Mouse (Mus musculus): ENCODE results near the gene Gbp6. TPM values are rescaled to one million over a fixed set of nuclear protein-coding genes. Genes with fewer than 3 reads are reported as not detected.
"Not testable (repeated sequence)": the region's sequence is repeated elsewhere in the genome, so short reads cannot be mapped to it uniquely, and the experiment has no call there.

The Gbp6 gene
- polyA plus RNA-seq, 1 experiment from 2014 or later: 0.51 TPM

- Histone ChIP-seq H3K4me1 (ENCODE audit: control insufficient read depth, insufficient read depth, low read length) (no peaks in the 10 kb centered on the region), H3K27ac (ENCODE audit: low read depth, low read length) (no peak overlapping the region), H3K9me3 (ENCODE audit: control insufficient read depth, low read length) (no peaks in the 10 kb centered on the region), H3K36me3 (ENCODE audit: control insufficient read depth, insufficient read depth, low read length) (no peaks in the 10 kb centered on the region), H3K27me3 (ENCODE audit: control insufficient read depth, insufficient read depth, low read length) (no peaks in the 10 kb centered on the region), H3K4me3 (ENCODE audit: low read depth, low read length) (no peak overlapping the region), H3K9ac (ENCODE audit: low read length) (no peak overlapping the region), H3K4me2 (no peak overlapping the region)
- WGBS: 64% methylated on average over 2 of the region's 2 CpGs
- ATAC-seq (ENCODE audit: low FRiP score) (no peak), DNase-seq (ENCODE audit: low spot score, missing footprints) (no peak)
Measured at GRCm38 (mm10) chr5:105301531-105301930, 8.0 kb upstream of the Gbp6 start.

GRCm38 (mm10) chr5:105295746-105296145 is 2.2 kb upstream of the Gbp6 start:
- H3K4me1 ChIP-seq (ENCODE audit: control insufficient read depth, insufficient read depth, low read length): no peaks in the 10 kb centered on the region
- H3K9me3 ChIP-seq (ENCODE audit: control insufficient read depth, low read length): no peaks in the 10 kb centered on the region
- H3K9ac ChIP-seq (ENCODE audit: low read length): no peak overlapping the region
- H3K27me3 ChIP-seq (ENCODE audit: control insufficient read depth, insufficient read depth, low read length): no peaks in the 10 kb centered on the region
- H3K4me2 ChIP-seq: no peak overlapping the region
- H3K27ac ChIP-seq (ENCODE audit: low read depth, low read length): no peak overlapping the region
- ATAC-seq (ENCODE audit: low FRiP score): no peak
- WGBS: 91% methylated on average over 3 of the region's 3 CpGs
- no peaks in the 10 kb centered on the region for H3K36me3 ChIP-seq (ENCODE audit: control insufficient read depth, insufficient read depth, low read length)
- H3K4me3 ChIP-seq (ENCODE audit: low read depth, low read length): no peak overlapping the region
- no peak for DNase-seq (ENCODE audit: low spot score, missing footprints)

- H3K27me3 ChIP-seq (ENCODE audit: control insufficient read depth, insufficient read depth, low read length): no peaks in the 10 kb centered on the region
- no peak overlapping the region for H3K9ac ChIP-seq (ENCODE audit: low read length)
- H3K4me2 ChIP-seq: no peak overlapping the region
- ATAC-seq (ENCODE audit: low FRiP score): 0 out of 2 replicates have a peak, but pooled peaks have one; percentile 22
- H3K9me3 ChIP-seq (ENCODE audit: control insufficient read depth, low read length): no peaks in the 10 kb centered on the region
- H3K4me1 ChIP-seq (ENCODE audit: control insufficient read depth, insufficient read depth, low read length): no peaks in the 10 kb centered on the region
- no peak for DNase-seq (ENCODE audit: low spot score, missing footprints)
- WGBS: 81% methylated on average over 1 of the region's 1 CpGs
- H3K27ac ChIP-seq (ENCODE audit: low read depth, low read length): no peak overlapping the region
- H3K36me3 ChIP-seq (ENCODE audit: control insufficient read depth, insufficient read depth, low read length): no peaks in the 10 kb centered on the region
- no peak overlapping the region for H3K4me3 ChIP-seq (ENCODE audit: low read depth, low read length)
Measured at GRCm38 (mm10) chr5:105292492-105292891, 1.0 kb downstream of the Gbp6 start.

- H3K27me3 ChIP-seq (ENCODE audit: control insufficient read depth, insufficient read depth, low read length); H3K9ac ChIP-seq (ENCODE audit: low read length); H3K36me3 ChIP-seq (ENCODE audit: control insufficient read depth, insufficient read depth, low read length); H3K4me1 ChIP-seq (ENCODE audit: control insufficient read depth, insufficient read depth, low read length); H3K27ac ChIP-seq (ENCODE audit: low read depth, low read length); ATAC-seq (ENCODE audit: low FRiP score); H3K4me2 ChIP-seq; DNase-seq (ENCODE audit: low spot score, missing footprints); H3K4me3 ChIP-seq (ENCODE audit: low read depth, low read length); H3K9me3 ChIP-seq (ENCODE audit: control insufficient read depth, low read length): not testable (repeated sequence)
- 97% methylated on average over 3 of the region's 3 CpGs for WGBS
Measured at GRCm38 (mm10) chr5:105290921-105291320, 2.6 kb downstream of the Gbp6 start.

GRCm38 (mm10) chr5:105260673-105261072 is 32.8 kb downstream of the Gbp6 start:
- H3K27me3 ChIP-seq (ENCODE audit: control insufficient read depth, insufficient read depth, low read length); H3K9me3 ChIP-seq (ENCODE audit: control insufficient read depth, low read length); H3K9ac ChIP-seq (ENCODE audit: low read length); ATAC-seq (ENCODE audit: low FRiP score); DNase-seq (ENCODE audit: low spot score, missing footprints); H3K27ac ChIP-seq (ENCODE audit: low read depth, low read length); H3K4me3 ChIP-seq (ENCODE audit: low read depth, low read length); H3K36me3 ChIP-seq (ENCODE audit: control insufficient read depth, insufficient read depth, low read length); H3K4me2 ChIP-seq; H3K4me1 ChIP-seq (ENCODE audit: control insufficient read depth, insufficient read depth, low read length): not testable (repeated sequence)
- no CpG with 5 or more reads among the region's 3 CpGs for WGBS

GRCm38 (mm10) chr5:105252491-105252890 is 41.0 kb downstream of the Gbp6 start:
- no peak for ATAC-seq (ENCODE audit: low FRiP score)
- H3K4me1 ChIP-seq (ENCODE audit: control insufficient read depth, insufficient read depth, low read length): no peaks in the 10 kb centered on the region

GRCm38 (mm10) chr5:105244741-105245140 is 48.8 kb downstream of the Gbp6 start:
- H3K4me1 ChIP-seq (ENCODE audit: control insufficient read depth, insufficient read depth, low read length); ATAC-seq (ENCODE audit: low FRiP score); H3K9ac ChIP-seq (ENCODE audit: low read length); H3K27ac ChIP-seq (ENCODE audit: low read depth, low read length); DNase-seq (ENCODE audit: low spot score, missing footprints); H3K4me3 ChIP-seq (ENCODE audit: low read depth, low read length); H3K36me3 ChIP-seq (ENCODE audit: control insufficient read depth, insufficient read depth, low read length); H3K27me3 ChIP-seq (ENCODE audit: control insufficient read depth, insufficient read depth, low read length); H3K9me3 ChIP-seq (ENCODE audit: control insufficient read depth, low read length); H3K4me2 ChIP-seq: not testable (repeated sequence)
- WGBS: 77% methylated on average over 3 of the region's 3 CpGs

More at GRCm38 (mm10) chr5:105252491-105252890, 41.0 kb downstream of the Gbp6 start:
- H3K9ac ChIP-seq (ENCODE audit: low read length): no peak overlapping the region
- H3K9me3 ChIP-seq (ENCODE audit: control insufficient read depth, low read length): no peaks in the 10 kb centered on the region
- no peak for DNase-seq (ENCODE audit: low spot score, missing footprints)
- no peak overlapping the region for H3K4me3 ChIP-seq (ENCODE audit: low read depth, low read length)
- no peaks in the 10 kb centered on the region for H3K27me3 ChIP-seq (ENCODE audit: control insufficient read depth, insufficient read depth, low read length)
- H3K4me2 ChIP-seq: no peak overlapping the region
- no peak overlapping the region for H3K27ac ChIP-seq (ENCODE audit: low read depth, low read length)
- no peaks in the 10 kb centered on the region for H3K36me3 ChIP-seq (ENCODE audit: control insufficient read depth, insufficient read depth, low read length)

- ATAC-seq (ENCODE audit: low FRiP score); H3K27ac ChIP-seq (ENCODE audit: low read depth, low read length); H3K4me1 ChIP-seq (ENCODE audit: control insufficient read depth, insufficient read depth, low read length); H3K9ac ChIP-seq (ENCODE audit: low read length); DNase-seq (ENCODE audit: low spot score, missing footprints); H3K4me3 ChIP-seq (ENCODE audit: low read depth, low read length); H3K36me3 ChIP-seq (ENCODE audit: control insufficient read depth, insufficient read depth, low read length); H3K4me2 ChIP-seq; H3K27me3 ChIP-seq (ENCODE audit: control insufficient read depth, insufficient read depth, low read length); H3K9me3 ChIP-seq (ENCODE audit: control insufficient read depth, low read length): not testable (repeated sequence)
- 75% methylated on average over 5 of the region's 5 CpGs for WGBS
Measured at GRCm38 (mm10) chr5:105240982-105241381, 52.5 kb downstream of the Gbp6 start.

- not testable (repeated sequence) for H3K27me3 ChIP-seq (ENCODE audit: control insufficient read depth, insufficient read depth, low read length); H3K4me1 ChIP-seq (ENCODE audit: control insufficient read depth, insufficient read depth, low read length); H3K4me3 ChIP-seq (ENCODE audit: low read depth, low read length); H3K36me3 ChIP-seq (ENCODE audit: control insufficient read depth, insufficient read depth, low read length); H3K27ac ChIP-seq (ENCODE audit: low read depth, low read length); H3K4me2 ChIP-seq; H3K9me3 ChIP-seq (ENCODE audit: control insufficient read depth, low read length); DNase-seq (ENCODE audit: low spot score, missing footprints); H3K9ac ChIP-seq (ENCODE audit: low read length); ATAC-seq (ENCODE audit: low FRiP score)
Measured at GRCm38 (mm10) chr5:105239483-105240047, 53.9 kb downstream of the Gbp6 start, which contains the start of gene Gbp10. Gene Gbp10 (minus strand): TSS chr5:105239533.
